Mouse (Mus musculus) liver, adult 2 months (tissue): ENCODE data around the gene Spred2. TPM values are rescaled to one million over a fixed set of nuclear protein-coding genes. Genes with fewer than 3 reads are reported as not detected.

Experiments
- DNase-seq: peaks from one replicate; pipeline ENCODE4 v3.0.0-alpha.2; 2011; ENCODE audit warnings: low read depth, low spot score; ENCODE audit errors: extremely low read depth
- H3K27ac ChIP-seq: fragments of 200-500 bp; replicated peaks from 2 replicates; pipeline ENCODE4 v1.5.1; 2012; ENCODE audit warnings: low read depth, mild to moderate bottlenecking, control low read depth, inconsistent platforms, low read length; ENCODE audit not compliant: insufficient read depth
- H3K27me3 ChIP-seq: fragments of 200-500 bp; 2 replicates; pipeline ENCODE4 v1.6.1; 2012; ENCODE audit warnings: mild to moderate bottlenecking, moderate library complexity, low read length, inconsistent platforms; ENCODE audit not compliant: control insufficient read depth, insufficient read depth
- H3K36me3 ChIP-seq: fragments of 200-500 bp; 2 replicates; pipeline ENCODE4 v1.6.1; 2012; ENCODE audit warnings: low read length, inconsistent platforms; ENCODE audit not compliant: control insufficient read depth, insufficient read depth
- H3K4me1 ChIP-seq: fragments of 200-500 bp; 2 replicates; pipeline ENCODE4 v1.6.1; 2011; ENCODE audit warnings: low read length; ENCODE audit not compliant: control insufficient read depth, insufficient read depth
- H3K4me3 ChIP-seq: fragments of 200-500 bp; 2 replicates; pipeline ENCODE4 v1.5.1; 2011; ENCODE audit warnings: low read depth, mild to moderate bottlenecking, control low read depth, low read length, moderate library complexity; ENCODE audit not compliant: insufficient read depth
- H3K79me2 ChIP-seq: fragments of 200-500 bp; 2 replicates; pipeline ENCODE4 v1.6.1; 2012; ENCODE audit warnings: inconsistent platforms, mild to moderate bottlenecking, low read length, moderate library complexity; ENCODE audit not compliant: control insufficient read depth, insufficient read depth
- H3K9ac ChIP-seq: fragments of 200-500 bp; 2 replicates; pipeline ENCODE4 v1.6.1; 2012; ENCODE audit warnings: low read depth, mild to moderate bottlenecking, control low read depth, inconsistent platforms, low read length
- CTCF ChIP-seq: fragments of 200-500 bp; IDR thresholded peaks from 2 replicates; pipeline ENCODE4 v1.5.1; 2011; ENCODE audit warnings: low read depth, low read length, control low read depth
- POLR2A ChIP-seq: fragments of 200-500 bp; IDR thresholded peaks from 2 replicates; pipeline ENCODE4 v1.6.1; 2011; ENCODE audit warnings: low read length, control low read depth; ENCODE audit not compliant: insufficient read depth; ENCODE audit errors: extremely low read depth
- WGBS: fragments of 180-500 bp; shearing (Covaris S2); methylation state at CpG from one replicate; pipeline ENCODE4 v1.1.7; 2018; 5-methylcytosine and 5-hydroxymethylcytosine counted together
- polyA plus RNA-seq: library from polyadenylated mRNA; depleted of rRNA; stranded (reverse); fragments of >200 nt; gene quantifications from 2 replicates; pipeline ENCODE4 v1.2.3, GENCODE M21; 2012
- total RNA-seq: library from RNA; depleted of rRNA; stranded (reverse); fragments of >200 nt; gene quantifications from 2 replicates; pipeline ENCODE4 v1.2.3, GENCODE M21; 2014

Spred2 gene
- total and polyA plus RNA-seq, 2 experiments: 3.1 to 5.2 TPM

- Histone ChIP-seq H3K4me3 (no peak overlapping the region), H3K27me3 (no peaks in the 10 kb centered on the region), H3K36me3 (no peaks in the 10 kb centered on the region), H3K9ac (no peak overlapping the region), H3K4me1 (peaks cover 41% of the 10 kb centered on the region), H3K27ac (peak overlapping the region; percentile 67), H3K79me2 (peaks cover 20% of the 10 kb centered on the region; the same call in 1 of the 2 replicates)
- DNase-seq: no peak
- 71% methylated on average over 5 of the region's 5 CpGs for WGBS
- TF ChIP-seq CTCF (no peak), POLR2A (no peak)
These were observed 40.2 kb downstream of the Spred2 start for GRCm38 (mm10) chr11:19964333-19964732.

DNA sequence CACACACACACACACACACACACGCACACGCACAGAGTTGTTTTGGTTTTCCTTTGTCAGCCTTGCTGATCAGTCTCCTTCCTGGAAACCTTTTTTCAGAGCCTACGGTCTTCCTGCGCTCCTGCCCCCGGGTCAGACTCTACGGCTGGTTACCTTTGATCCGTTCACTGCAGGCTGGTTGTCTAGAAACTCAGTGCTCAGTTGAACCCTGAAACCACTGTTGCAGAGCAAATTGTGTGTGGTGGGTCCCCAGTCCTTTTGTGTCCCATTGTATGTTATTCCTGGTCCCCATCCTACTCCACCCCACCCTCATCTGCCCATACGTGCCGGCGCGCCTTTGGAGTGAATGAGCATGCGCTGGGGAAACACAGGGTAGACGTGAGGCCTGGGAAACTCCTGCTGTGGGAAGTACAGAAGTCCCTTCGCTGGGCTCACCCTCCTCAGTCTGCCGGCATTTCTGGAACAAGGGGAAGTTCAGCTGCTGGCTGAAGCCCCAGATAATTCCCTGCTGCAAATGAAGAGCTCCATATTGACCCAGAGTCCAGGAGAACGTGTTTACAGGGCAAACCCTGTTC is 40.9 kb downstream of the Spred2 start:
- peak overlapping the region; percentile 32; the same call in 1 of the 2 replicates for H3K9ac ChIP-seq
- no peaks in the 10 kb centered on the region for H3K36me3 ChIP-seq
- H3K79me2 ChIP-seq: peaks cover 20% of the 10 kb centered on the region; the same call in 1 of the 2 replicates
- H3K27ac ChIP-seq: peak overlapping the region; percentile 43
- peak; percentile 77 for DNase-seq
- no peak for TF ChIP-seq POLR2A
- no peak for TF ChIP-seq CTCF
- no peaks in the 10 kb centered on the region for H3K27me3 ChIP-seq
- H3K4me3 ChIP-seq: no peak overlapping the region
- 20% methylated on average over 16 of the region's 16 CpGs for WGBS
- H3K4me1 ChIP-seq: peaks cover 41% of the 10 kb centered on the region

- TF ChIP-seq CTCF (no peak), POLR2A (no peak)
- H3K79me2 ChIP-seq: peaks cover 20% of the 10 kb centered on the region; the same call in 1 of the 2 replicates
- H3K9ac ChIP-seq: no peak overlapping the region
- H3K4me3 ChIP-seq: no peak overlapping the region
- 34% methylated on average over 4 of the region's 4 CpGs for WGBS
- H3K27ac ChIP-seq: no peak overlapping the region; the same call in 1 of the 2 replicates
- H3K4me1 ChIP-seq: peaks cover 41% of the 10 kb centered on the region
- DNase-seq: no peak
- H3K36me3 ChIP-seq: no peaks in the 10 kb centered on the region
- no peaks in the 10 kb centered on the region for H3K27me3 ChIP-seq
These were observed 41.5 kb downstream of the Spred2 start for GRCm38 (mm10) chr11:19965664-19966063.

GRCm38 (mm10) chr11:19966294-19966693 is 42.1 kb downstream of the Spred2 start:
- TF ChIP-seq CTCF (no peak), POLR2A (no peak)
- H3K27me3 ChIP-seq: no peaks in the 10 kb centered on the region
- no peak for DNase-seq
- H3K9ac ChIP-seq: no peak overlapping the region
- H3K79me2 ChIP-seq: peaks cover 20% of the 10 kb centered on the region; the same call in 1 of the 2 replicates
- H3K36me3 ChIP-seq: no peaks in the 10 kb centered on the region
- H3K4me1 ChIP-seq: peaks cover 38% of the 10 kb centered on the region
- no peak overlapping the region for H3K4me3 ChIP-seq
- no peak overlapping the region for H3K27ac ChIP-seq
- WGBS: 78% methylated on average over 2 of the region's 2 CpGs

GRCm38 (mm10) chr11:19969584-19969983 is 45.4 kb downstream of the Spred2 start:
- TF ChIP-seq CTCF (no peak), POLR2A (no peak)
- WGBS: 75% methylated on average over 5 of the region's 5 CpGs
- Histone ChIP-seq H3K27ac (no peak overlapping the region), H3K79me2 (peaks cover 25% of the 10 kb centered on the region; the same call in 1 of the 2 replicates), H3K36me3 (no peaks in the 10 kb centered on the region), H3K4me1 (peaks cover 15% of the 10 kb centered on the region), H3K27me3 (no peaks in the 10 kb centered on the region), H3K4me3 (no peak overlapping the region), H3K9ac (no peak overlapping the region)
- DNase-seq: no peak

GRCm38 (mm10) chr11:19971954-19972750 is 48.0 kb downstream of the Spred2 start:
- TF ChIP-seq POLR2A: no peak
- TF ChIP-seq CTCF: peak; percentile 47
- no peak overlapping the region for H3K4me3 ChIP-seq
- peak; percentile 56 for DNase-seq
- 71% methylated on average over 4 of the region's 4 CpGs for WGBS
- H3K79me2 ChIP-seq: peaks cover 18% of the 10 kb centered on the region; the same call in 1 of the 2 replicates
- H3K9ac ChIP-seq: no peak overlapping the region
- no peak overlapping the region for H3K27ac ChIP-seq
- H3K27me3 ChIP-seq: no peaks in the 10 kb centered on the region
- no peaks in the 10 kb centered on the region for H3K36me3 ChIP-seq
- H3K4me1 ChIP-seq: no peaks in the 10 kb centered on the region
